Mouse (Mus musculus): Measurements from ENCODE around the gene Wwtr1.

DNA sequence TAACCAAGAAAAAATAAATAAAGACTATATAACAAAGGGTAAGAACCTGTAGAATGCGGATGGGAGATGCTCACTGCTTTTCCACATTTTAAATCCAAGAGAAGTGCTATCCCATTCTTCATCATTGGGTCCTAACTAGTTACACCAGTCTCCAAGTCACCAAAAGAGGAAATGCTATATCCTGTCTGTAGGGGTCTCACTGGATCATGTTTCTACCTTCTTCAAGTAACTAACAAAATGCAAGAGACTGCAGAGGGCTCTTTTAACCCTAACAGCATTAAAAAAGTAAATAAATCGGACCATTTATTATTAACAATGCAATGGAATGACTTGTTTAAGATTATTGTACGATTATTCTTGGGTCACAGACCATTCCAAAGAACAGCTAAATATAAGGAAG lies 109.4 kb downstream of the Wwtr1 start:
- TF ChIP-seq GATA1 (IDR thresholded peaks at IDR 0.05; ENCODE audit: low read length): no peak
- no peak for TF ChIP-seq TAL1 (IDR thresholded peaks at IDR 0.05; ENCODE audit: low read length)

Measured in erythroblast, embryonic 14.5 days (primary cell).